Mouse (Mus musculus) neural tube, embryonic 10.5 days (tissue): Measurements from ENCODE around the gene Irf2bp2.
A peak's percentile ranks its signal among the peaks of the same experiment; 100 is the strongest.

Experiments
- DNase-seq: peaks from one replicate; pipeline ENCODE4 v3.0.0-alpha.2; 2017; ENCODE audit warnings: low spot score; ENCODE audit errors: extremely low spot score

Gene Irf2bp2

GRCm38 (mm10) chr8:126587836-126588503, 5.8 kb downstream of the Irf2bp2 start:
- no peak for DNase-seq

- DNase-seq: no peak
Observed at GRCm38 (mm10) chr8:126586599-126587577, 6.9 kb downstream of the Irf2bp2 start.

- DNase-seq: no peak
Observed at GRCm38 (mm10) chr8:126586101-126586500, 7.7 kb downstream of the Irf2bp2 start.

GRCm38 (mm10) chr8:126585561-126586031, 8.2 kb downstream of the Irf2bp2 start:
- no peak for DNase-seq

GRCm38 (mm10) chr8:126584844-126585231, 8.9 kb downstream of the Irf2bp2 start:
- no peak for DNase-seq

GRCm38 (mm10) chr8:126583971-126584843, 9.6 kb downstream of the Irf2bp2 start:
- peak; percentile 84 for DNase-seq

GRCm38 (mm10) chr8:126583534-126583933, 10.3 kb downstream of the Irf2bp2 start:
- DNase-seq: no peak

GRCm38 (mm10) chr8:126583018-126583417, 10.8 kb downstream of the Irf2bp2 start:
- DNase-seq: no peak

- peak; percentile 45 for DNase-seq
Observed at GRCm38 (mm10) chr8:126582509-126582908, 11.3 kb downstream of the Irf2bp2 start.

DNA sequence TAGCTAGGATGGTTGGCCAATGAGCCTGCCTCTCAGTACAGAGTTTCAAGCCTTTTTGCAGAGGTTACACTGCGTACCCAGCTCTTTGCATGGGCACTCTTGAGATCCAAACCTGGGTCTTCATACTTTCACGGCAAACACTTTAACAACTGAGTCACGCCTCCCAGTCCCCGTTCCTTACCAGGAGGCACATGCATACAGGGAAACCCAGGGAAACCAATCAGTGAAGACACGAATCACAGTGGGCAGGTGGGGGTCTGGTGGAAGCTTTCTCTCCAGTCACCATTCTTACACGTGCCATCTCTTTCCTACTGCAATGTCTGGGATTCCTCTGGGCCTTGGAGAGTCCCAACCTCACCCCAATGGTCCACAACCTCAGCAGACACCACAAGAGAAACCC, 12.1 kb downstream of the Irf2bp2 start:
- no peak for DNase-seq

- no peak for DNase-seq
Observed at GRCm38 (mm10) chr8:126580826-126581225, 13.0 kb downstream of the Irf2bp2 start.

DNA sequence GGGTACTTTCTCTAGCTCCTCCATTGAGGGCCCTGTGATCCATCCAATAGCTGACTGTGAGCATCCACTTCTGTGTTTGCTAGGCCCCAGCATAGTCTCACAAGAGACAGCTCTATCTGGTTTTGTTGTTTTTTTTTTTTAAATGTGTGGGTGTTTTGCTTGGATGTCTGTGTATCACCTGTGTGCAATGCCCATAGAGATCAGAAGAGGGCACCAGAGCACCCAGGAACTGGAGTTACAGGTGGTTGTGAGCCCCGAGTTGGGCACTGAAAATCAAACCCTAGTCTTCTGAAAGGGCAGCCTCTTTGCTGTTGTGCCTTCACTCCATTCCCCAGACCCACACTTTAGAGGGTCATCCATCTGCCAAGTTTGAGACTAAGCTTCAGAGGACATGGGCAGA, 13.7 kb downstream of the Irf2bp2 start:
- no peak for DNase-seq

DNA sequence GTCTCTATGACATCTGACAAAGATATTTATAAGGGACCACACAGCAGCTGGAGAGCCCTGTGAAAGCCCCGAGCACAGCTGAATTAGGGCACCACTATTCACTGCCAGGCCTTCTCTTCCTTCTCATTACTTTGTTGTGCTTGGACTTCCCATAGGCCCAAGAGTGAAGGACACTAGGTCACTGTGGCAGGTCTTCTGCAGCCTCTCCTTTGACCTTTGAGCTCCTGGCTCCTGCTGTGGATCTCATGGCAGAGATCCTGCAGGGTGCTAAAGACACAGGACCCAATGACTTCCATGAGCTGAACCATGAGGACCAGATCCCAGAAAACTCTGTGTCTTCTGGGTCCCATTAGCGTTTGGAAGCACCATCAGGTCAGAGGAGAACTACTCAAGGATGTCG, 15.1 kb downstream of the Irf2bp2 start:
- no peak for DNase-seq

- DNase-seq: no peak
Observed at GRCm38 (mm10) chr8:126576919-126577318, 16.9 kb downstream of the Irf2bp2 start.

- no peak for DNase-seq
Observed at GRCm38 (mm10) chr8:126576086-126576485, 17.7 kb downstream of the Irf2bp2 start.

GRCm38 (mm10) chr8:126574882-126575637, 18.7 kb downstream of the Irf2bp2 start:
- no peak for DNase-seq

GRCm38 (mm10) chr8:126573878-126574277, 19.9 kb downstream of the Irf2bp2 start:
- DNase-seq: no peak

DNA sequence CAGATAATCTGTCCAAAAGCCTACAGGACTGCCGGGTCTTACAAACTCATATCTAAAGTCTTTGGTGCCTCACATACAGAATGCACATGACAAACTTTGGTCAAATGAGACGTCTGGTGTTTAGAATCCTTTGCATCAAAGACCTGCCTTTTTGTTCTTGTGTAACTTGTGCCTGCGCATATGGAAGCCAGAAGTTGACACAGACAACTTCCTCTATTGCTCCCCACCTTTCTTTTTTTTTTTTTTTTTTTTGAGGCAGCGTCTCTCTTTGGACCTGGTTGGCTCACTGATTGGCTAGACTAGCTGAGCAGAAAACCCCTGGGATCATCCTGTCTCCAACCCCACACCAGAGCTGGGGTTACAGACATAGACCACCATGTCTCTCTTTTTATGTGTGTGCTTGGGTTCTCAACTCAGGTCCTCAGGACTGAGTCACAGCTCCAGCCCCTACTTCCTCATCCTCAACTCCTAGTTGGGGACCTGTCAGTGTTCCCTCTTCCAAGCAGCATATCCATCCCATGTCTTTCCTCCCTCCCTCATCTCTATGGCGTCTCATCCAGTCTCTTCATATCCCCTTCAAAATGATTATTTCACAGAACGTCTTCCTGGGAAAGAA, 20.6 kb downstream of the Irf2bp2 start:
- DNase-seq: no peak

GRCm38 (mm10) chr8:126571065-126571660, 22.6 kb downstream of the Irf2bp2 start:
- DNase-seq: no peak
